Mouse (Mus musculus) heart, embryonic 10.5 days (tissue): Measurements from ENCODE around the gene Prx. TPM values are rescaled to one million over a fixed set of nuclear protein-coding genes. Genes with fewer than 3 reads are reported as not detected.
A peak's percentile ranks its signal among the peaks of the same experiment; 100 is the strongest.

Experiments
- DNase-seq: peaks from one replicate; pipeline ENCODE4 v3.0.0-alpha.2; 2017; ENCODE audit warnings: low spot score
- H3K27ac ChIP-seq: fragments of 300-500 bp; sonication (generic); 2 replicates; pipeline ENCODE4 v1.5.1; 2016; ENCODE audit warnings: mild to moderate bottlenecking
- H3K27me3 ChIP-seq: fragments of 300-500 bp; sonication (generic); 2 replicates; pipeline ENCODE4 v1.6.1; 2016; ENCODE audit warnings: mild to moderate bottlenecking; ENCODE audit not compliant: poor library complexity, insufficient read depth, severe bottlenecking
- H3K36me3 ChIP-seq: fragments of 300-500 bp; sonication (generic); 2 replicates; pipeline ENCODE4 v1.6.1; 2016; ENCODE audit warnings: mild to moderate bottlenecking, moderate library complexity
- H3K4me1 ChIP-seq: fragments of 300-500 bp; sonication (generic); 2 replicates; pipeline ENCODE4 v1.6.1; 2016; ENCODE audit warnings: mild to moderate bottlenecking
- H3K4me3 ChIP-seq: fragments of 300-500 bp; sonication (generic); 2 replicates; pipeline ENCODE4 v1.5.1; 2016; ENCODE audit warnings: mild to moderate bottlenecking, moderate library complexity
- H3K9me3 ChIP-seq: fragments of 300-500 bp; sonication (generic); 2 replicates; pipeline ENCODE4 v1.6.1; 2016; ENCODE audit warnings: mild to moderate bottlenecking, moderate library complexity
- WGBS: fragments of 180-500 bp; shearing (Covaris S2); methylation state at CpG from one replicate; pipeline ENCODE4 v1.1.7; 2016; 5-methylcytosine and 5-hydroxymethylcytosine counted together
- polyA plus RNA-seq: library from polyadenylated mRNA; unstranded; fragments of >200 nt; fragmentation: Nextera tagmentation; extraction: Ambion mirVana; gene quantifications from 2 replicates; pipeline ENCODE4 v1.2.1, GENCODE M21; 2016

Prx gene
- polyA plus RNA-seq, 1 experiment from 2014 or later: 2.4 TPM

- H3K27ac ChIP-seq: peak within 1 kb of the TSS; percentile 86
- WGBS: under 1% methylated on average over 41 of the region's 41 CpGs
These were observed 53.9 kb downstream of the Prx start, which contains the start of the genes Pld3 and 2310022A10Rik for GRCm38 (mm10) chr7:27552931-27553513. TSS of gene Pld3 (minus strand) at chr7:27553218. TSS of gene 2310022A10Rik (plus strand) at chr7:27553233.

GRCm38 (mm10) chr7:27560291-27560887, 61.3 kb downstream of the Prx start:
- H3K4me3 ChIP-seq: peak overlapping the region; percentile 23; the same call in 1 of the 2 replicates
- no peak for DNase-seq
- 53% methylated on average over 8 of the region's 8 CpGs for WGBS
- H3K27me3 ChIP-seq: no peaks in the 10 kb centered on the region
- peak overlapping the region; percentile 72 for H3K27ac ChIP-seq
- H3K4me1 ChIP-seq: peaks cover 15% of the 10 kb centered on the region
- H3K36me3 ChIP-seq: peaks cover 74% of the 10 kb centered on the region
- H3K9me3 ChIP-seq: no peaks in the 10 kb centered on the region

More at GRCm38 (mm10) chr7:27552931-27553513, 53.9 kb downstream of the Prx start, which contains the start of the genes Pld3 and 2310022A10Rik:
- peaks cover 19% of the 10 kb centered on the region for H3K36me3 ChIP-seq
- H3K9me3 ChIP-seq: no peaks in the 10 kb centered on the region
- peaks cover 20% of the 10 kb centered on the region; the same call in 1 of the 2 replicates for H3K4me1 ChIP-seq
- no peaks in the 10 kb centered on the region for H3K27me3 ChIP-seq
- DNase-seq: peak; percentile 99
- peak within 1 kb of the TSS; percentile 84 for H3K4me3 ChIP-seq

GRCm38 (mm10) chr7:27560978-27561377, 61.9 kb downstream of the Prx start:
- Histone ChIP-seq H3K9me3 (no peaks in the 10 kb centered on the region), H3K27ac (peak overlapping the region; percentile 72), H3K4me1 (peaks cover 15% of the 10 kb centered on the region), H3K36me3 (peaks cover 74% of the 10 kb centered on the region), H3K4me3 (0 out of 2 replicates have a peak overlapping the region, but pooled peaks have one; percentile 12), H3K27me3 (no peaks in the 10 kb centered on the region)
- 92% methylated on average over 1 of the region's 1 CpGs for WGBS
- DNase-seq: no peak

Other genes starting within 250 kb of the Prx start
- 7.0 and 9.6 TPM in 2 replicates for gene Numbl, start 240.9 kb upstream of the Prx start, polyA plus RNA-seq
- gene Ltbp4, start 161.6 kb upstream of the Prx start, polyA plus RNA-seq: 19.2 and 23.6 TPM in 2 replicates
- gene Shkbp1, start 143.3 kb upstream of the Prx start, polyA plus RNA-seq: 48.3 and 50.4 TPM in 2 replicates
- gene Gm20479, start 141.9 kb upstream of the Prx start, polyA plus RNA-seq: 1.3 and 2.1 TPM in 2 replicates
- 0.40 and 0.46 TPM in 2 replicates for gene Sptbn4, start 51.6 kb upstream of the Prx start, polyA plus RNA-seq
- 88.8 and 94.6 TPM in 2 replicates for gene Blvrb, start 51.3 kb upstream of the Prx start, polyA plus RNA-seq
- 19.0 and 23.8 TPM in 2 replicates for gene Sertad3, start 25.6 kb upstream of the Prx start, polyA plus RNA-seq
- gene Sertad1, start 12.4 kb upstream of the Prx start, polyA plus RNA-seq: 34.8 and 38.9 TPM in 2 replicates
- gene Hipk4, start 23.9 kb downstream of the Prx start, polyA plus RNA-seq: 0.54 and 0.59 TPM in 2 replicates
- 54.1 and 55.6 TPM in 2 replicates for gene Pld3, start 53.9 kb downstream of the Prx start, polyA plus RNA-seq
- gene 2310022A10Rik, start 53.9 kb downstream of the Prx start, polyA plus RNA-seq: 36.3 and 37.4 TPM in 2 replicates
- gene Akt2, start 92.2 kb downstream of the Prx start, polyA plus RNA-seq: 94.8 and 106 TPM in 2 replicates
- gene Ttc9b, start 154.6 kb downstream of the Prx start, polyA plus RNA-seq: not detected in 2 replicates
- gene Map3k10, start 175.3 kb downstream of the Prx start, polyA plus RNA-seq: 4.5 and 10.6 TPM in 2 replicates
- 1.6 and 2.5 TPM in 2 replicates for gene Zfp607b, start 190.0 kb downstream of the Prx start, polyA plus RNA-seq
- gene Zfp60, start 232.1 kb downstream of the Prx start, polyA plus RNA-seq: 23.8 and 28.7 TPM in 2 replicates